Mouse (Mus musculus): ENCODE measurements around the gene Gm853. TPM values are rescaled to one million over a fixed set of nuclear protein-coding genes. Genes with fewer than 3 reads are reported as not detected.
"Not testable (repeated sequence)": the region's sequence is repeated elsewhere in the genome, so short reads cannot be mapped to it uniquely, and the experiment has no call there.

Gm853 gene
- polyA plus RNA-seq, 1 experiment = 0.11 TPM

DNA sequence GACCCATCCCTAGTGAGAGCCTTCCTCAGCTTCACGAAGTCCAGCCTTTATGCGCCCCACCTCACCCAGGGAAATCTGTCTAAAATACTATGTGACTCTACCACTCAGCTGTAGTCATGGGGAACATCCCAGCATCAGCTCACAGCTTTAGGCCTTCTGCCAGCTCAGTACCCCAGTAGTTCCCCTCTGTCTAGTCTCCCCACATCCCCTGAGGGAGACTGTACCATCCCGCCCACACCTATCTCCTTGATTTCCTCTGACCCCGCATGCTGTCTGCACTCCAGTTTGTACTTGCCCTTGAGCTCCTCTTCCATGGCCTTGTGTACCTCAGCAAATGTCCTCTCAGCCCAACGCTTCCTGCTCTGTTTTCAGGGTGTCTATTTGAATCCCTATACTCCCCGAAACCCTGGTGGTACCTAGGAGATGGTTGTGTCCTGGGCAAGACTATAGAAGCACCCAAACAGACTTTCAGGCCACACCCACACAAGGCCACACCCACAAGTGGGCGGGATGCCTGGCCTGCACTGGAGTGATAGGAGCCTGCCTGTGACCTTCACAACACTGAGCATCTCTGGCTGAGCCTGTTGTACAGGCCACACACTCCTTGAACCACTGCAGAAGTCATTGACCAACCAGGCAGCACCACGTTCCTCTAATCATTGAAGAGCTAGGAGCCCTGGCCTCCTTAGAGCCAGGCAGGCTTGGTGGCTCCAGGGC lies 30.4 kb upstream of the Gm853 start:
- H3K4me3 ChIP-seq (replicated peaks) = peak overlapping the region; percentile 10
- H3K4me1 ChIP-seq = peaks cover 24% of the 10 kb centered on the region
- H3K9me3 ChIP-seq = no peaks in the 10 kb centered on the region
- TF ChIP-seq GATA1 (IDR thresholded peaks at IDR 0.05; ENCODE audit: borderline replicate concordance, low read length) (no peak), FLI1 (IDR thresholded peaks at IDR 0.05; ENCODE audit: low read length) (no peak)
- no peaks in the 10 kb centered on the region for H3K36me3 ChIP-seq (replicated peaks; ENCODE audit: low read length)
- peaks cover 48% of the 10 kb centered on the region for H3K27me3 ChIP-seq (replicated peaks)

- Histone ChIP-seq H3K4me1 (peaks cover 24% of the 10 kb centered on the region), H3K27me3 (replicated peaks) (peaks cover 51% of the 10 kb centered on the region), H3K4me3 (replicated peaks) (peak overlapping the region; percentile 60), H3K36me3 (replicated peaks; ENCODE audit: low read length) (no peaks in the 10 kb centered on the region), H3K9me3 (no peaks in the 10 kb centered on the region)
- TF ChIP-seq FLI1 (IDR thresholded peaks at IDR 0.05; ENCODE audit: low read length) (no peak), GATA1 (IDR thresholded peaks at IDR 0.05; ENCODE audit: borderline replicate concordance, low read length) (no peak)
Observed at GRCm38 (mm10) chr4:130251763-130252162, 29.6 kb upstream of the Gm853 start.

GRCm38 (mm10) chr4:130251172-130251705 lies 29.0 kb upstream of the Gm853 start:
- Histone ChIP-seq H3K9me3 (no peaks in the 10 kb centered on the region), H3K27me3 (replicated peaks) (peaks cover 54% of the 10 kb centered on the region), H3K4me1 (peaks cover 24% of the 10 kb centered on the region), H3K4me3 (replicated peaks) (peak overlapping the region; percentile 60), H3K36me3 (replicated peaks; ENCODE audit: low read length) (no peaks in the 10 kb centered on the region)
- TF ChIP-seq GATA1 (IDR thresholded peaks at IDR 0.05; ENCODE audit: borderline replicate concordance, low read length) (no peak), FLI1 (IDR thresholded peaks at IDR 0.05; ENCODE audit: low read length) (no peak)

DNA sequence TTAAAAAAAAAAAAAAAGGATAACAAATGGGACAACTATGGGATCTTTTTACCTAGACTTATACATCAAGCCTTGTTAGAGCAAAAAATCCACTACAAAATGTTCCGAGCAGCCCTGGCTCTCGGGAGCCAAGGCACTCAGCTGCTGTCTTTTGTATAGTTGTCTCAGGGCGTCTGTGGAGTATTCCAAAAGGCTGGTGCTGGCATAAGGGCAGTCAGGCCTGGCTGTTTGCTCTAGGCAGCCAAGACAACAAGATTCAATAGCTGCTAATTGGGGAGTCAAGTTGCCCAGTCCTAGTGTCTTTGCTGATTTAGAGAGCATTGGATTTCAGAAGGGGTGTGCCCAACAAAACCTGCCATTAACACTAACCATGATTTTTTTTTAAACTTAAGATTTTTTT lies 26.4 kb upstream of the Gm853 start:
- TF ChIP-seq FLI1 (IDR thresholded peaks at IDR 0.05; ENCODE audit: low read length) = no peak
- TF ChIP-seq GATA1 (IDR thresholded peaks at IDR 0.05; ENCODE audit: borderline replicate concordance, low read length) = no peak
- H3K9me3 ChIP-seq = no peaks in the 10 kb centered on the region
- H3K4me3 ChIP-seq (replicated peaks) = no peak overlapping the region
- no peaks in the 10 kb centered on the region for H3K36me3 ChIP-seq (replicated peaks; ENCODE audit: low read length)
- H3K4me1 ChIP-seq = peaks cover 24% of the 10 kb centered on the region
- H3K27me3 ChIP-seq (replicated peaks) = peaks cover 40% of the 10 kb centered on the region

GRCm38 (mm10) chr4:130246132-130246531 lies 23.9 kb upstream of the Gm853 start:
- H3K4me3 ChIP-seq (replicated peaks) = no peak overlapping the region
- no peaks in the 10 kb centered on the region for H3K9me3 ChIP-seq
- H3K27me3 ChIP-seq (replicated peaks) = peaks cover 35% of the 10 kb centered on the region
- H3K36me3 ChIP-seq (replicated peaks; ENCODE audit: low read length) = no peaks in the 10 kb centered on the region
- peaks cover 5% of the 10 kb centered on the region for H3K4me1 ChIP-seq
- no peak for TF ChIP-seq GATA1 (IDR thresholded peaks at IDR 0.05; ENCODE audit: borderline replicate concordance, low read length)
- TF ChIP-seq FLI1 (IDR thresholded peaks at IDR 0.05; ENCODE audit: low read length) = no peak

DNA sequence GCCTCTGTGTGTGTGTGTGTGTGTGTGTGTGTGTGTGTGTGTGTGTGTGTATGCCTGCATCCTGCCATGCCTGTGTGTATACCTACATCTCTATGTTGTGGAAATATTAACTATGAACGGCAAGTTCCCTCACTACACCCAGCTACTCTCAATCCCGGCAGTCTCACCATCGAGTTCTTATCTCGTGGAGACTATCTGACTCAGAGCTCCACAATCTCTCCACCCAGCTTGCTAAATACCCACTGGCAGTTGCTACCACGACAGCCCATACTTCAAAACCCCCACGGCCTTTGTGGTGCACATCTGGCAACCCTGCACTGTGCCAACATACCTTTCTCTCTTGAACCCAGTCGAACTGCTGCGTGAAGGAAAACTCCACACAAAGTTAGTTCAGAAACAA lies 22.5 kb upstream of the Gm853 start:
- no peak for TF ChIP-seq FLI1 (IDR thresholded peaks at IDR 0.05; ENCODE audit: low read length)
- TF ChIP-seq GATA1 (IDR thresholded peaks at IDR 0.05; ENCODE audit: borderline replicate concordance, low read length) = no peak
- no peak overlapping the region for H3K4me3 ChIP-seq (replicated peaks)
- H3K27me3 ChIP-seq (replicated peaks) = peaks cover 35% of the 10 kb centered on the region
- no peaks in the 10 kb centered on the region for H3K36me3 ChIP-seq (replicated peaks; ENCODE audit: low read length)
- H3K4me1 ChIP-seq = no peaks in the 10 kb centered on the region
- peaks cover 8% of the 10 kb centered on the region for H3K9me3 ChIP-seq

GRCm38 (mm10) chr4:130243621-130244020 lies 21.4 kb upstream of the Gm853 start:
- H3K36me3 ChIP-seq (replicated peaks; ENCODE audit: low read length); H3K4me3 ChIP-seq (replicated peaks); H3K4me1 ChIP-seq: not testable (repeated sequence)
- Histone ChIP-seq H3K9me3 (peaks cover 10% of the 10 kb centered on the region), H3K27me3 (replicated peaks) (peaks cover 33% of the 10 kb centered on the region)

- no peak overlapping the region for H3K4me3 ChIP-seq (replicated peaks)
- H3K4me1 ChIP-seq = no peaks in the 10 kb centered on the region
- peaks cover 33% of the 10 kb centered on the region for H3K27me3 ChIP-seq (replicated peaks)
- TF ChIP-seq FLI1 (IDR thresholded peaks at IDR 0.05; ENCODE audit: low read length) (no peak), GATA1 (IDR thresholded peaks at IDR 0.05; ENCODE audit: borderline replicate concordance, low read length) (no peak)
- H3K36me3 ChIP-seq (replicated peaks; ENCODE audit: low read length) = no peaks in the 10 kb centered on the region
- peaks cover 13% of the 10 kb centered on the region for H3K9me3 ChIP-seq
Observed at GRCm38 (mm10) chr4:130242956-130243355, 20.8 kb upstream of the Gm853 start.

- peaks cover 17% of the 10 kb centered on the region for H3K27me3 ChIP-seq (replicated peaks)
- H3K36me3 ChIP-seq (replicated peaks; ENCODE audit: low read length) = no peaks in the 10 kb centered on the region
- peaks cover 30% of the 10 kb centered on the region for H3K9me3 ChIP-seq
- no peaks in the 10 kb centered on the region for H3K4me1 ChIP-seq
- H3K4me3 ChIP-seq (replicated peaks) = no peak overlapping the region
- TF ChIP-seq FLI1 (IDR thresholded peaks at IDR 0.05; ENCODE audit: low read length) (no peak), GATA1 (IDR thresholded peaks at IDR 0.05; ENCODE audit: borderline replicate concordance, low read length) (no peak)
Observed at GRCm38 (mm10) chr4:130240695-130241094, 18.5 kb upstream of the Gm853 start.

DNA sequence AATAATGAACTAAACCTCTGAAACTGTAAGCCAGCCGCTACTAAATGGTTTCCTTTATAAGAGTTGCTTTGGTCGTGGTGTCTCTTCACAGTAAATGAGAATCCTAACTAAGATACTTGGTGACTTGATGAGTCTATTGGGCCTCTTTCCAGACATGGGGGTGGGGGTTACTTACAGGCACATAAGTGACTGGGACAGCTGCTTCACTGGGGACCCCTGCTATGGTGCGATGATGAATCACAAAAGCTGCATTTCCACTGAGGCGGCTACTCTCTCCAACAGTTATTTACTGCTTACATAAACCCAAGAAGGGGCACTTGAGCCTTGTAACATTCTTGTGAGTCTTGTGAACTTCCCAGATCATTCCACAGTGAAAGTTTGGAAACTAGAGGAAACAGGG lies 15.4 kb upstream of the Gm853 start:
- Histone ChIP-seq H3K27me3 (replicated peaks) (peaks cover 16% of the 10 kb centered on the region), H3K36me3 (replicated peaks; ENCODE audit: low read length) (no peaks in the 10 kb centered on the region), H3K4me1 (no peaks in the 10 kb centered on the region), H3K9me3 (peaks cover 32% of the 10 kb centered on the region), H3K4me3 (replicated peaks) (no peak overlapping the region)
- TF ChIP-seq FLI1 (IDR thresholded peaks at IDR 0.05; ENCODE audit: low read length) (no peak), GATA1 (IDR thresholded peaks at IDR 0.05; ENCODE audit: borderline replicate concordance, low read length) (no peak)
